Mouse (Mus musculus): ENCODE data around the gene Tmem136. TPM values are rescaled to one million over a fixed set of nuclear protein-coding genes. Genes with fewer than 3 reads are reported as not detected.

Tmem136 gene
- polyA plus RNA-seq, 1 experiment from 2014 or later = not detected

DNA sequence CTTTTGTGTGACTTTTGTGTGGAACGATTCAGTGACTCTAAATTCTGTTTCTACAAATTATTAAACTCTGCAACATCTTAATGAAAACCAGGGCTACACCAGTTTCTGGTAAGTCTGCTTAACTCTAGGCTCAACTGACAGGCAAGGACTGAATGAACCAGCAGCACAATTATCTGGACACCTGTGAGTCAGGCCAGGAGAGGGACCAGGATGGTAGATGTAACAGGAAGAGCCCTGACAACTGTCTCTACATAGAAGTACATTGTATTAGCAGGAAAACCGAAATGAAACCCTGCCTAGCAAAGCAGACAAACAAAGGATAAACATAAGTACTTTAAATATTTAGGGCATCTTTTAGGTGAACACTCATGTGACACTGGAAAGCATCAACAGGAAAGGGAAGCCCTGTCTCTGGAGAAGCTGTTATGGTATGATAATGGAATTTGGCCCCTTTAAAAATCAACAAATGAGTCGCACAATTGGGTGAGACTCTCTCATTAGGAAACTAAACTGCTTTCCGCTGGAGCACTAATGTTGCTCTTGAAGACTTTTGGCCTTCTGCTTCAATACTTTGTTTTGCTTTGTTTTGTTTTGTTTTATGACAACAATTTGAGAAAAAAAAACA, 12.6 kb downstream of the Tmem136 start:
- no peaks in the 10 kb centered on the region; the same call in 1 of the 2 replicates for H3K79me2 ChIP-seq (ENCODE audit: inconsistent target)
- no peaks in the 10 kb centered on the region for H3K36me3 ChIP-seq (ENCODE audit: inconsistent target)
- H3K27ac ChIP-seq = no peak overlapping the region
- WGBS (ENCODE audit: missing documents) = 75% methylated on average over 4 of the region's 4 CpGs
- H3K4me3 ChIP-seq (ENCODE audit: inconsistent target) = no peak overlapping the region

GRCm38 (mm10) chr9:43102931-43103330, 13.4 kb downstream of the Tmem136 start:
- Histone ChIP-seq H3K79me2 (ENCODE audit: inconsistent target) (no peaks in the 10 kb centered on the region; the same call in 1 of the 2 replicates), H3K36me3 (ENCODE audit: inconsistent target) (no peaks in the 10 kb centered on the region), H3K4me3 (ENCODE audit: inconsistent target) (no peak overlapping the region), H3K27ac (no peak overlapping the region)
- 100% methylated on average over 2 of the region's 2 CpGs for WGBS (ENCODE audit: missing documents)

GRCm38 (mm10) chr9:43101936-43102595, 14.3 kb downstream of the Tmem136 start:
- no peaks in the 10 kb centered on the region for H3K36me3 ChIP-seq (ENCODE audit: inconsistent target)
- H3K27ac ChIP-seq = no peak overlapping the region
- H3K79me2 ChIP-seq (ENCODE audit: inconsistent target) = no peaks in the 10 kb centered on the region; the same call in 1 of the 2 replicates
- no peak overlapping the region for H3K4me3 ChIP-seq (ENCODE audit: inconsistent target)
- WGBS (ENCODE audit: missing documents) = 83% methylated on average over 7 of the region's 8 CpGs

GRCm38 (mm10) chr9:43098922-43099321, 17.4 kb downstream of the Tmem136 start:
- WGBS (ENCODE audit: missing documents) = 88% methylated on average over 4 of the region's 4 CpGs
- H3K36me3 ChIP-seq (ENCODE audit: inconsistent target) = no peaks in the 10 kb centered on the region
- H3K4me3 ChIP-seq (ENCODE audit: inconsistent target) = no peak overlapping the region
- no peak overlapping the region for H3K27ac ChIP-seq
- H3K79me2 ChIP-seq (ENCODE audit: inconsistent target) = no peaks in the 10 kb centered on the region; the same call in 1 of the 2 replicates

DNA sequence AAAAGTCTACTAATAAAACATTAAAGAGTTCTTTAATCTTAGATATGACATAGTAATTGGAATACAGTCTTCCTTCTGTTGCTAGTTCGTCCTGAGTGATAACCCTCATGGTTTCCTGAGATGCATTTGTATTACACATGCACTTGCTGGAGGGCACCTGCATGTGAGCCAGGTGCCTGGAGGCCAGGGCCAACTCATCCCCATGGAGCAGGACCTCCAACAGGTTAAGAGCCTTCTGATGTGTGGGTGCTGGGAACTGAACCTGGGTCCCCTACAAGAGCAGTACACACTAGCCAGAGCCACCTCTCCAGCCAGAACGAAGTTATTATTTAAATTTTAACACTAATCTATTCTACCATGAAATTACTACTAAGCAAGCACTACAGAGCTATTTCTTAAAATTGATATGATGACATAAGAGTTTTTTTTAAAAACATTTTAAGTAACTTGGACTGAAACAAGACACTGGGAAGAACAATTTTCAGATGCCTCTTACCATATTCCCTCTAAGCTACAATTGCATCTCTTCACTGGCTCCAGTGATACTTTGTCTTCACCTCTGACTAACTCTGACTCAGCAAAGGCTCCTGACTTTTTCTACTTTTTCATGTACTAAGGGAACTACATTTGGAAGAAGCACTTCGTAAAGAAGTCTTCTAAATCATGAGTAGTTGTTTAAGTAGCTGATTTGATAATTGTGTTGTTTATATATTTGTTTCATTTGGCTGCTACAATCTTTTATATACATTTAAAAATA, 18.4 kb downstream of the Tmem136 start:
- Histone ChIP-seq H3K4me3 (ENCODE audit: inconsistent target) (no peak overlapping the region), H3K79me2 (ENCODE audit: inconsistent target) (no peaks in the 10 kb centered on the region; the same call in 1 of the 2 replicates), H3K36me3 (ENCODE audit: inconsistent target) (no peaks in the 10 kb centered on the region), H3K27ac (no peak overlapping the region)
- 100% methylated on average over 3 of the region's 3 CpGs for WGBS (ENCODE audit: missing documents)

- no peaks in the 10 kb centered on the region for H3K36me3 ChIP-seq (ENCODE audit: inconsistent target)
- no peak overlapping the region for H3K27ac ChIP-seq
- H3K4me3 ChIP-seq (ENCODE audit: inconsistent target) = no peak overlapping the region
- H3K79me2 ChIP-seq (ENCODE audit: inconsistent target) = no peaks in the 10 kb centered on the region
Measured at GRCm38 (mm10) chr9:43096337-43096736, 20.0 kb downstream of the Tmem136 start.

- no peak overlapping the region for H3K4me3 ChIP-seq (ENCODE audit: inconsistent target)
- 93% methylated on average over 4 of the region's 4 CpGs for WGBS (ENCODE audit: missing documents)
Measured at GRCm38 (mm10) chr9:43094828-43095227, 21.5 kb downstream of the Tmem136 start.

GRCm38 (mm10) chr9:43093803-43094202, 22.6 kb downstream of the Tmem136 start:
- Histone ChIP-seq H3K79me2 (ENCODE audit: inconsistent target) (no peaks in the 10 kb centered on the region), H3K36me3 (ENCODE audit: inconsistent target) (no peaks in the 10 kb centered on the region), H3K4me3 (ENCODE audit: inconsistent target) (no peak overlapping the region), H3K27ac (no peak overlapping the region)
- WGBS (ENCODE audit: missing documents) = 93% methylated on average over 3 of the region's 3 CpGs

More at GRCm38 (mm10) chr9:43094828-43095227, 21.5 kb downstream of the Tmem136 start:
- Histone ChIP-seq H3K79me2 (ENCODE audit: inconsistent target) (no peaks in the 10 kb centered on the region), H3K36me3 (ENCODE audit: inconsistent target) (no peaks in the 10 kb centered on the region), H3K27ac (no peak overlapping the region)

DNA sequence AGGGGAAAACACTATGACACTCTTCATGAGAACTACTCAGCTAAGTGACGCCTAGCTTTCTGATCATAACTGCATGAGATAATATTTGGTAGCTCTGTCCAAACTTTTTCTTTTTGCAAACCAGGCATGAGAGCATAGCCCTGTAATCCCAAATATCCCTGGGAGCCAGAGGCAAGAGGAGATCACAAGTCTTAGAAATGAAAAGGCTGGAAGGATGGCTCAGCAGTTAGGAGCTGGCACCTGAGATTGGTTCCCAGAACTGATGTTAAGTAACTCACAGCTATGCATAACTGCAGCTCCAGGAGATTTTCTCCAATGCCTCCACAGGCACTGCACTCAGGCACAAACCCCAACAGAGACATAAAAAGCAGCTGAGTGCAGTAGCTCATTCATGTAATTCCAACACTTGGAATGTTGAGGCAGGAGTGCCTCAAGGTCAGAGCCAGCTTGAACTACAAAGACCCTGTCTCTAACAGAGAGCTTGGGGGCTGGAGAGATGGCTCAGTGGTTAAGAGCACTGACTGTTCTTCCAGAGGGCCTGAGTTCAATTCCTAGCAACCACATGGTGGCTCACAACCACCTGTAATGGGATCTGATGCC, 30.6 kb downstream of the Tmem136 start:
- 100% methylated on average over 1 of the region's 1 CpGs for WGBS (ENCODE audit: missing documents)
- no peaks in the 10 kb centered on the region for H3K79me2 ChIP-seq (ENCODE audit: inconsistent target)
- no peaks in the 10 kb centered on the region for H3K36me3 ChIP-seq (ENCODE audit: inconsistent target)
- H3K27ac ChIP-seq = no peak overlapping the region
- H3K4me3 ChIP-seq (ENCODE audit: inconsistent target) = no peak overlapping the region

- Histone ChIP-seq H3K4me3 (ENCODE audit: inconsistent target) (no peak overlapping the region), H3K36me3 (ENCODE audit: inconsistent target) (no peaks in the 10 kb centered on the region), H3K79me2 (ENCODE audit: inconsistent target) (no peaks in the 10 kb centered on the region), H3K27ac (no peak overlapping the region)
- 89% methylated on average over 7 of the region's 7 CpGs for WGBS (ENCODE audit: missing documents)
Measured at GRCm38 (mm10) chr9:43084496-43085362, 31.6 kb downstream of the Tmem136 start.

GRCm38 (mm10) chr9:43083441-43084055, 32.8 kb downstream of the Tmem136 start:
- no peaks in the 10 kb centered on the region for H3K79me2 ChIP-seq (ENCODE audit: inconsistent target)
- H3K36me3 ChIP-seq (ENCODE audit: inconsistent target) = no peaks in the 10 kb centered on the region
- H3K4me3 ChIP-seq (ENCODE audit: inconsistent target) = no peak overlapping the region
- H3K27ac ChIP-seq = no peak overlapping the region
- 86% methylated on average over 7 of the region's 7 CpGs for WGBS (ENCODE audit: missing documents)

GRCm38 (mm10) chr9:43078711-43079110, 37.7 kb downstream of the Tmem136 start:
- 70% methylated on average over 3 of the region's 3 CpGs for WGBS (ENCODE audit: missing documents)
- Histone ChIP-seq H3K79me2 (ENCODE audit: inconsistent target) (no peaks in the 10 kb centered on the region), H3K4me3 (ENCODE audit: inconsistent target) (no peak overlapping the region), H3K36me3 (ENCODE audit: inconsistent target) (no peaks in the 10 kb centered on the region), H3K27ac (no peak overlapping the region)

GRCm38 (mm10) chr9:43076163-43076562, 40.2 kb downstream of the Tmem136 start:
- H3K79me2 ChIP-seq (ENCODE audit: inconsistent target) = no peaks in the 10 kb centered on the region
- WGBS (ENCODE audit: missing documents) = 85% methylated on average over 7 of the region's 7 CpGs
- no peak overlapping the region for H3K27ac ChIP-seq
- H3K36me3 ChIP-seq (ENCODE audit: inconsistent target) = no peaks in the 10 kb centered on the region
- no peak overlapping the region for H3K4me3 ChIP-seq (ENCODE audit: inconsistent target)

- H3K4me3 ChIP-seq (ENCODE audit: inconsistent target) = no peak overlapping the region
- no peaks in the 10 kb centered on the region for H3K79me2 ChIP-seq (ENCODE audit: inconsistent target)
- H3K36me3 ChIP-seq (ENCODE audit: inconsistent target) = no peaks in the 10 kb centered on the region
- 85% methylated on average over 1 of the region's 1 CpGs for WGBS (ENCODE audit: missing documents)
- H3K27ac ChIP-seq = no peak overlapping the region
Measured at GRCm38 (mm10) chr9:43074611-43075010, 41.8 kb downstream of the Tmem136 start.
